Mouse (Mus musculus): ENCODE data around the gene Midn. TPM values are rescaled to one million over a fixed set of nuclear protein-coding genes. Genes with fewer than 3 reads are reported as not detected.
A peak's percentile ranks its signal among the peaks of the same experiment; 100 is the strongest.

Gene Midn
- total RNA-seq, 2 experiments from 2014 or later = 158 to 163 TPM

DNA sequence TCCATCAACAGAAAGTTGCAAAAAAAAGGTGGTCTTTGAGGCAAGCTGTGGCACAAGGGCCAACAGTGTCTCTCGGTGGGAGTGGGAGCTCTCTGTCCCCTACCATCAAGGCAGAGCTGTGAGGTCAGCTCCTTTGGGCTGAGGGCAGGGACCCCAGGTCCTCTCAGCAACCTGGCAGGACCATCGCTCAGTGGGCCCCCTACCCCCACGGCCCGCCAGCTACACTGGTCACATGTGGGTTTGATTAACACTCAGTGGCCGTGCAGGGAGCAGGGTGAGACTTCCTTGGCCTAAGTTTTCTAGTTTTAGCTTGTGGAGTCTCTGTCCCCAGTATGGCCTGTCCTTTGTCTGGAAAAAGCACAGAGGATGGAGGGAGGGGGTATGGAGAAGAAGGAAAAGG, 32.8 kb downstream of the Midn start:
- no peak for DNase-seq
- intact Hi-C loops (cut with DNase I) = no loop called here

- intact Hi-C loops (cut with DNase I) = no loop called here
Observed at GRCm38 (mm10) chr10:80182547-80182946, 34.5 kb downstream of the Midn start.

GRCm38 (mm10) chr10:80186649-80187048, 38.6 kb downstream of the Midn start:
- intact Hi-C loops (cut with DNase I) = no loop called here
- no peak for DNase-seq

More at GRCm38 (mm10) chr10:80182547-80182946, 34.5 kb downstream of the Midn start:
- DNase-seq = no peak

GRCm38 (mm10) chr10:80187739-80188138, 39.7 kb downstream of the Midn start:
- intact Hi-C loops (cut with DNase I) = no loop called here

DNA sequence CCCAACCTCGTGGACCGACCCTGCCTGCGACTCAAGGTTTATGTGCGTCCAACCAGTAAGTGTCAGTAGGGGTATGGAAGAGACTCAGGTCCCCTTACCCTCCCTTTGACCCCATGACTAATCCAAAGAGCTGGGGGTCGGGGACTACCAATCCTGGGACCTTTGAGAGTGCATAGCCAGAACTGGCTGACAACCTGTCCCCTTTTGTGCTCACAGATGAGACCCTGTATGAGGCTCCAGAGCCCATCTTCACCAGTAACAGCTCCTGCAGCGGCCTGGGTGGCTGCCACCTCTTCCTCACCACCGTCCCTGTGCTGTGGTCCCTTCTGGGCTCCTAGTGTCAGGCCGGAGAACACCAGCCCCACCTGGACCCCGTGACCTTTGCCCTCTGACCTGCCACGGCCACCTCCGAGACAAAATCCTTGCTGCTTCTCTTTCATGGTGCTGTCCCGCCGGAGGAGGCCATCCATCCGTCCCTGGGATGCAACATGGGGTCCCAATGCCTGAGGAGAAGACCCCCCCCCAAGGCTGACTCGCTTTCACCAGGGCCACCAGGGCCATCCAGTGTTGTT, 40.5 kb downstream of the Midn start:
- intact Hi-C loops (cut with DNase I) = no loop called here
- no peak for DNase-seq

More at GRCm38 (mm10) chr10:80187739-80188138, 39.7 kb downstream of the Midn start:
- no peak for DNase-seq

DNA sequence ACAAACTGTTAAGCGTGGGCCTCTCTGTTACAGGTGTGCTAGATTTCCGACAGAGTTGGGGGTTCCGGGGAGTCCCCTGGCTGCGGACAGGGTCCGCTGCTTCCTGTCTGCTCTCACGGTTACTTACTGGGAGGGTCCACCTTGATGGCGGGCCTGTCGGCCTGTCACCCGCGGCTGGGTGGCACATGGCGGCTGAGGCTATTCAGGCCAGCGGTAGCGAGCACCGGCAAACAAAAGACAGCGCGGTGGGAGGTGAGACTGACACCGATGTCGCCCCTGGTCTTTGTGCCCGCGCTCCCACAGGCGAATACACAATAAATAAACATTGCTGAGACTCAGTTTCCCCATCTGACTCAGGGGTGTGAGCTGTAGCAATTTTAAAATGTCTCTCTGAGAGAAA, 41.9 kb downstream of the Midn start:
- no peak for DNase-seq
- intact Hi-C loops (cut with DNase I) = loop anchor here (5.0 kb wide), 1 partner anchor 37 kb away; the partner anchor contains the start of gene Mum1

DNA sequence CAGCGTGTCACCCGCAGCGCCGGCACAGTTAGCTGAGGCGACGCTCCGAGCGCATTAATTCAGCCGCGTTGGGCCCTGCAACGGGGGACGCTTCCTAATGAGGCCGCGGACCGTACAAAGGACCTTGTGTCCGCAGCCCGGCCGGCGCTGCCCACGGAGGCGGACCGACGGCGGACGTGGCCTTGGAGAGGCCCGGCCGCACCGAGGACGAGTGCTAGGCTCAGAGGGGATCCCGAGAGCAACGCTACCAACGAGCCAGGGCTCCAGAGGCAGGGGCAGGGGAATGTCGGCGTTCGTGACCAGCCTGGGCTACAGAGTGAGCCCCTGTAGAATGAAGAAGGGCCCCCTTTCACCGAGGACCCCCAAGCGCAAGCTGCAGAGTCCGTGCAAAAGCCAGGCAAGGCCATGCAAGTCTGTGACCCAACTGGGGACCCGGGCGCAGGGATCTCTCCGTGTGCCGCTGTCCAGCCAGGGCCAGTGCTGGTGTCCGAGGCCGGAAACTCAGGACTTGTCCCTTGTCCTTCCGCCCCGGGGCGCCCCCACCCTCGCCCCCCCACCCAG, 42.5 kb downstream of the Midn start:
- intact Hi-C loops (cut with DNase I) = loop anchor here (5.0 kb wide), 1 partner anchor 37 kb away; the partner anchor contains the start of gene Mum1

GRCm38 (mm10) chr10:80193976-80194375, 45.9 kb downstream of the Midn start:
- intact Hi-C loops (cut with DNase I) = loop anchor here (5.0 kb wide), 1 partner anchor 33 kb away; the partner anchor contains the start of gene Mum1
- DNase-seq = no peak

More for the DNA sequence above, 42.5 kb downstream of the Midn start:
- peak; percentile 48 for DNase-seq

DNA sequence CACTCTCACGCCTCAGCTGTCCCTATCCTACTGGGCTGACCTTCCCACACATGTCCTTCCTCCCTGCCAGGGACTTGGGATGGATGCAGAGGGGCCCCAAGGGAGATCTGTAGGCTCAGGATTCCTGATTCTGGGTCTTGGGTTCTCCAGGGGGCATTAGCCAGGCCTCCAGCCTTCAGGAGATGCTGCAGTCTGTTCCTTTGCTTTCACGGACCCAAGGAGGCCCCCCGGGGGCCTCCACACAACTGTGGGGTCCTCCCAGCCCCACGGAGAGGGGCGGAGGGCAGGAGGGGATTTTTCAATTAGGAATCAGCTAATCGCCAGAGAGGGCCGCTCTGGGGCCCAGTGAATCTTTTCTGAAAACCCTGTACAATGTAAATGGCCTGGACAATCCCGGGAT, 46.4 kb downstream of the Midn start:
- DNase-seq = no peak
- intact Hi-C loops (cut with DNase I) = loop anchor here (5.0 kb wide), 1 partner anchor 33 kb away; the partner anchor contains the start of gene Mum1

GRCm38 (mm10) chr10:80196167-80196566, 48.1 kb downstream of the Midn start:
- no peak for DNase-seq
- intact Hi-C loops (cut with DNase I) = no loop called here

GRCm38 (mm10) chr10:80196778-80197581, 48.9 kb downstream of the Midn start:
- intact Hi-C loops (cut with DNase I) = no loop called here
- DNase-seq = no peak

DNA sequence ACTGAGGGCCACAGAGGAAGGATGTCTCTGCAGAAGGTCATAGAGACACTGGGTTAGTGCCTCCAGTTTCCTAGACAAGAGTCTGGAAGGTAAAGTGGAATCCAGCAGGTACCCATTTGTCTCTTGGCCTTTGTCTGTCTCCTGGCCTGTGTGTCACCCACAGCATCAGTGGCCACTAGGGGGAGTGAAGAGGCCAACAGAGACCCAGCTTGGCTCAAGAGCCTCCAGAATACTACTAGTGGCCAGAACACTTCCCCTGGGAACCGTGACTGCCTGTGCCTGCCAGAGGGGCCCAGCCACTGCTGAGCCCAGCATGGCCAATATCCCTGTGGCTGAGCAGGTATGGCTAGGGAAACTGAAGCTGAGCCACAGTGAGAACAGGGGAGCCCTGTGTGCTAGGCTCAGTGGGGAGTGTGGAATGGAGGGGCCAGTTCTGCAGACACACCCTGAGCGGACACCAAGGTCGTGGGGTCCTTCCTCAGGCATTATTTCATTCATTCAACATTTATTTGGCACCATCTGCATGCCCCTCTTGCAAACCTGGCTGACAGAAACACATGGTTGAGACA, 51.5 kb downstream of the Midn start:
- intact Hi-C loops (cut with DNase I) = no loop called here
- peak; percentile 89 for DNase-seq

DNA sequence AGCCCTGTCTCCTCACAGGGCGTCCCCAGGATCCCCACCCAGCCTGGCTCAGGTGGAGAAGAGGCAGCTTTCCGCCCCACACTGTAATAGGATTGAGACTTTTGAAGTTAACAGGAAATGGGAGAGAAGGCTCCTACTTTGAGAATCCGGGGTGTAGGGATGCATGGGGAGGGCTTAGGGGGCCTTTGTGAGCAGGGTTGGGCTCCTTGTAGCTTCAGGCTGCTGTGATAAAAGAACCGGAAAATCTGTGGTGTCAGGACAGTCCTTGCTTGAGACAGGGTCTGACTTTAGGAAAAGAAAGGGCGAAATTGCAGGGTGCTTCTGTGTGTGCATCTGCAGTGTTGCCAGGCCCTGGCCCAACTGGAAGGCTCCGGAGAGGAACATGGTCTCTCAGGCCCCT, 52.4 kb downstream of the Midn start:
- no peak for DNase-seq
- intact Hi-C loops (cut with DNase I) = no loop called here

GRCm38 (mm10) chr10:80204055-80204454, 56.0 kb downstream of the Midn start:
- DNase-seq = no peak
- intact Hi-C loops (cut with DNase I) = no loop called here

DNA sequence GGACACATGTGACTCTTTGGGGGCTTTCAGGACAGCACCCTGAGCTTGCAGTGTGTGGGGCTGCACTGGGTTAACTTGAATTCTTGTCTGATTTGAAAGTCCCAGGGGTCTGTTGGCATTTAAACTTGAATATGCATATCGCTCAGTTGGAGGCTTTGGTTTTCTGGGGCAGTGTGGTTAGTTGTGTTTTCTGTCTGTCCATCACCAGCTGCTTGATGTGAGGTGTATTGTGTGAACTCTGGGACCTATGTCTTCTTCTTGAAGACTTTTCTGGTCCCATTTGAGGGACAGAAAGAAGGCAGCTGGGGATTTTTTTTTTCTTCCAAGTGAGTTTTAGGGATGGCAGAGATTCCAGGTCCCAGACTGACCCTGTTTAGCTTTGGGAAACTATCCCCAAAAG, 59.1 kb downstream of the Midn start:
- no peak for DNase-seq
- intact Hi-C loops (cut with DNase I) = no loop called here

DNA sequence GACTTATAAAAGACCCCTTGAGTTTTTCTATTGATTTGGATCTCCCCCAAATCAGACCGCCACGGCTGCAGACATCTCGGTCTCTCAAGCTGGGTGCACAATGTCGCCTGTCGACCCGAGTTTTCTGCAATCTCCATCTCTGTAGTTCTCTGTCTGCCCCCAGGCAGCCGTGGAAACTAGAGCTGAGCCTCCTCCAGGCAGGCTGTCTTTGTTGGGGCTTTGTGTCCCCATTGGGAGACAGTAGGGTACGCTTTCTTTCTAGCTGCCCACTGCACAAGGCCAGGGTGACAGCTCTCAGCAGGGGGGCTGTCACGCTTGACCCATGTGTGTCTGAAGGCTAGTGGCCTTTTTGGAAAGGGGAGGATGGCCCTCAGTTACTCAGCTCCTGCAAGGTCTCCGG, 59.6 kb downstream of the Midn start:
- no peak for DNase-seq
- intact Hi-C loops (cut with DNase I) = no loop called here

Other genes with a start within 250 kb of the Midn start
- gene Med16, start 239.3 kb upstream of the Midn start, total RNA-seq (2021) = 10 to 100 TPM; 56.4 to 59.6 TPM
- not detected for gene Gm26602, start 237.4 kb upstream of the Midn start, total RNA-seq (2021)
- gene Kiss1r, start 231.3 kb upstream of the Midn start, total RNA-seq (2021) = 1 to 10 TPM; 5.0 to 6.8 TPM
- 100 to 1,000 TPM; 307 to 309 TPM for gene R3hdm4, start 227.1 kb upstream of the Midn start, total RNA-seq (2021)
- gene Arid3a, start 221.2 kb upstream of the Midn start, total RNA-seq (2021) = 1 to 10 TPM; 6.3 to 9.5 TPM
- gene Wdr18, start 188.1 kb upstream of the Midn start, total RNA-seq (2021) = 10 to 100 TPM; 51.7 to 55.8 TPM
- gene Grin3b, start 177.6 kb upstream of the Midn start, total RNA-seq (2021) = under 1 TPM; 0.12 to 0.30 TPM
- gene Tmem259, start 163.9 kb upstream of the Midn start, total RNA-seq (2021) = 100 to 1,000 TPM; 117 to 127 TPM
- gene Cnn2, start 159.7 kb upstream of the Midn start, total RNA-seq (2021) = 10 to 100 TPM; 12.4 to 17.2 TPM
- gene Abca7, start 151.8 kb upstream of the Midn start, total RNA-seq (2021) = 1 to 10 TPM; 7.2 to 8.1 TPM
- gene Arhgap45, start 131.6 kb upstream of the Midn start, total RNA-seq (2021) = 1 to 10 TPM; 1.6 to 1.7 TPM
- 10 to 100 TPM; 63.9 to 74.2 TPM for gene Polr2e, start 108.5 kb upstream of the Midn start, total RNA-seq (2021)
- 100 to 1,000 TPM; 311 to 347 TPM for gene Gpx4, start 101.1 kb upstream of the Midn start, total RNA-seq (2021)
- gene Sbno2, start 42.7 kb upstream of the Midn start, total RNA-seq (2021) = 10 to 100 TPM; 28.8 to 30.8 TPM
- 100 to 1,000 TPM; 100 to 111 TPM for gene Stk11, start 32.5 kb upstream of the Midn start, total RNA-seq (2021)
- 100 to 1,000 TPM; 247 to 270 TPM for gene Atp5d, start 9.6 kb upstream of the Midn start, total RNA-seq (2021)
- 100 to 1,000 TPM; 299 to 316 TPM for gene Cbarp, start 7.4 kb upstream of the Midn start, total RNA-seq (2021)
- gene Cirbp, start 17.7 kb downstream of the Midn start, total RNA-seq (2021) = 100 to 1,000 TPM; 211 to 228 TPM
- 1 to 10 TPM; 6.0 to 6.1 TPM for gene 1600002K03Rik, start 24.7 kb downstream of the Midn start, total RNA-seq (2021)
- 10 to 100 TPM; 25.5 to 28.6 TPM for gene Efna2, start 31.2 kb downstream of the Midn start, total RNA-seq (2021)
- gene Mum1, start 78.2 kb downstream of the Midn start, total RNA-seq (2021) = 10 to 100 TPM; 53.9 to 55.2 TPM
- 100 to 1,000 TPM; 124 to 125 TPM for gene Ndufs7, start 100.8 kb downstream of the Midn start, total RNA-seq (2021)
- 10 to 100 TPM; 21.9 to 23.0 TPM for gene Gamt, start 112.7 kb downstream of the Midn start, total RNA-seq (2021)
- gene Dazap1, start 113.2 kb downstream of the Midn start, total RNA-seq (2021) = 100 to 1,000 TPM; 136 to 145 TPM
- 100 to 1,000 TPM; 873 to 899 TPM for gene Rps15, start 144.2 kb downstream of the Midn start, total RNA-seq (2021)
- 100 to 1,000 TPM; 398 to 400 TPM for gene Apc2, start 147.7 kb downstream of the Midn start, total RNA-seq (2021)
- gene 2310011J03Rik, start 172.3 kb downstream of the Midn start, total RNA-seq (2021) = 10 to 100 TPM; 13.6 to 14.2 TPM
- gene Pcsk4, start 181.2 kb downstream of the Midn start, total RNA-seq (2021) = 10 to 100 TPM in 1 of 2 experiments, 1 to 10 TPM in 1; 8.1 to 10.5 TPM
- gene Reep6, start 181.7 kb downstream of the Midn start, total RNA-seq (2021) = 10 to 100 TPM; 13.3 to 14.8 TPM
- gene Adamtsl5, start 200.1 kb downstream of the Midn start, total RNA-seq (2021) = under 1 TPM; 0.56 to 0.72 TPM
- 1 to 10 TPM; 4.2 to 6.1 TPM for gene Plk5, start 208.2 kb downstream of the Midn start, total RNA-seq (2021)
- gene Mex3d, start 239.4 kb downstream of the Midn start, total RNA-seq (2021) = 10 to 100 TPM; 75.5 to 80.1 TPM